Mouse (Mus musculus) lung, embryonic 15.5 days (tissue): Measurements from ENCODE around the gene Heatr9. TPM values are rescaled to one million over a fixed set of nuclear protein-coding genes. Genes with fewer than 3 reads are reported as not detected.
A peak's percentile ranks its signal among the peaks of the same experiment; 100 is the strongest.

Experiments
- ATAC-seq: fragments of 200-750 bp; cut with Nextera tagmentation; 2 replicates; pipeline ENCODE4 v1.8.0; 2017; ENCODE audit warnings: moderate number of reproducible peaks, borderline replicate concordance; ENCODE audit not compliant: low FRiP score, low TSS enrichment; ENCODE audit errors: extremely low read depth
- H3K27ac ChIP-seq: fragments of 300-500 bp; sonication (generic); 2 replicates; pipeline ENCODE4 v1.5.1; 2015; ENCODE audit warnings: moderate library complexity, mild to moderate bottlenecking, inconsistent platforms
- H3K27me3 ChIP-seq: fragments of 300-500 bp; sonication (generic); 2 replicates; pipeline ENCODE4 v1.6.1; 2015; ENCODE audit warnings: inconsistent platforms
- H3K36me3 ChIP-seq: fragments of 300-500 bp; sonication (generic); 2 replicates; pipeline ENCODE4 v1.6.1; 2015; ENCODE audit warnings: inconsistent platforms
- H3K4me1 ChIP-seq: fragments of 300-500 bp; sonication (generic); 2 replicates; pipeline ENCODE4 v1.6.1; 2015; ENCODE audit warnings: inconsistent platforms
- H3K4me2 ChIP-seq: fragments of 300-500 bp; sonication (generic); 2 replicates; pipeline ENCODE4 v1.6.1; 2015; ENCODE audit warnings: inconsistent platforms, mild to moderate bottlenecking, moderate library complexity
- H3K4me3 ChIP-seq: fragments of 300-500 bp; sonication (generic); 2 replicates; pipeline ENCODE4 v1.5.1; 2015; ENCODE audit warnings: mild to moderate bottlenecking, inconsistent platforms
- H3K9ac ChIP-seq: fragments of 300-500 bp; sonication (generic); 2 replicates; pipeline ENCODE4 v1.6.1; 2015; ENCODE audit warnings: inconsistent platforms
- H3K9me3 ChIP-seq: fragments of 300-500 bp; sonication (generic); 2 replicates; pipeline ENCODE4 v1.6.1; 2016; ENCODE audit warnings: inconsistent platforms
- WGBS: fragments of 180-500 bp; shearing (Covaris S2); methylation state at CpG from one replicate; pipeline ENCODE4 v1.1.7; 2015; 5-methylcytosine and 5-hydroxymethylcytosine counted together
- polyA plus RNA-seq: library from polyadenylated mRNA; unstranded; fragments of >200 nt; fragmentation: Nextera tagmentation; extraction: Ambion mirVana; gene quantifications from 2 replicates; pipeline ENCODE4 v1.2.1, GENCODE M21; 2015

Heatr9 gene
- polyA plus RNA-seq, 1 experiment from 2014 or later: not detected

GRCm38 (mm10) chr11:83529024-83529423 lies 7.0 kb upstream of the Heatr9 start:
- no peak overlapping the region for H3K4me3 ChIP-seq
- H3K4me1 ChIP-seq: 0 out of 2 replicates have a peak, but pooled peaks cover under 1% of the 10 kb centered on the region
- WGBS: 74% methylated on average over 12 of the region's 12 CpGs
- no peaks in the 10 kb centered on the region for H3K9me3 ChIP-seq
- ATAC-seq: no peak
- no peaks in the 10 kb centered on the region for H3K36me3 ChIP-seq
- H3K27me3 ChIP-seq: no peaks in the 10 kb centered on the region
- no peak overlapping the region for H3K4me2 ChIP-seq
- H3K27ac ChIP-seq: no peak overlapping the region
- no peak overlapping the region for H3K9ac ChIP-seq

GRCm38 (mm10) chr11:83518371-83518770 lies 3.6 kb downstream of the Heatr9 start:
- no peaks in the 10 kb centered on the region for H3K4me1 ChIP-seq
- 71% methylated on average over 6 of the region's 6 CpGs for WGBS

GRCm38 (mm10) chr11:83517153-83517552 lies 4.8 kb downstream of the Heatr9 start:
- H3K4me1 ChIP-seq: no peaks in the 10 kb centered on the region
- no peaks in the 10 kb centered on the region for H3K9me3 ChIP-seq
- ATAC-seq: no peak
- H3K27ac ChIP-seq: no peak overlapping the region
- no peaks in the 10 kb centered on the region for H3K27me3 ChIP-seq
- no peak overlapping the region for H3K4me2 ChIP-seq
- no peaks in the 10 kb centered on the region for H3K36me3 ChIP-seq
- no peak overlapping the region for H3K4me3 ChIP-seq
- no peak overlapping the region for H3K9ac ChIP-seq

More at GRCm38 (mm10) chr11:83518371-83518770, 3.6 kb downstream of the Heatr9 start:
- Histone ChIP-seq H3K4me3 (no peak overlapping the region), H3K4me2 (no peak overlapping the region), H3K9ac (no peak overlapping the region), H3K27me3 (no peaks in the 10 kb centered on the region), H3K9me3 (no peaks in the 10 kb centered on the region), H3K36me3 (no peaks in the 10 kb centered on the region), H3K27ac (no peak overlapping the region)
- ATAC-seq: no peak

GRCm38 (mm10) chr11:83509521-83509920 lies 12.5 kb downstream of the Heatr9 start:
- Histone ChIP-seq H3K27ac (no peak overlapping the region), H3K27me3 (no peaks in the 10 kb centered on the region), H3K4me3 (no peak overlapping the region), H3K36me3 (peaks cover 31% of the 10 kb centered on the region), H3K9ac (no peak overlapping the region), H3K4me2 (no peak overlapping the region), H3K4me1 (no peaks in the 10 kb centered on the region), H3K9me3 (no peaks in the 10 kb centered on the region)
- no peak for ATAC-seq

- 93% methylated on average over 5 of the region's 5 CpGs for WGBS
Measured at GRCm38 (mm10) chr11:83504308-83504707, 17.7 kb downstream of the Heatr9 start.

GRCm38 (mm10) chr11:83495571-83495970 lies 26.4 kb downstream of the Heatr9 start:
- Histone ChIP-seq H3K27me3 (no peaks in the 10 kb centered on the region), H3K36me3 (peaks cover 26% of the 10 kb centered on the region), H3K9ac (no peak overlapping the region), H3K4me3 (no peak overlapping the region), H3K4me2 (no peak overlapping the region), H3K9me3 (no peaks in the 10 kb centered on the region), H3K4me1 (no peaks in the 10 kb centered on the region), H3K27ac (no peak overlapping the region)
- ATAC-seq: no peak
- 94% methylated on average over 2 of the region's 2 CpGs for WGBS

More at GRCm38 (mm10) chr11:83504308-83504707, 17.7 kb downstream of the Heatr9 start:
- no peak overlapping the region for H3K9ac ChIP-seq
- no peaks in the 10 kb centered on the region for H3K27me3 ChIP-seq
- ATAC-seq: no peak
- H3K4me1 ChIP-seq: no peaks in the 10 kb centered on the region
- no peak overlapping the region for H3K4me2 ChIP-seq
- H3K4me3 ChIP-seq: no peak overlapping the region
- peaks cover 64% of the 10 kb centered on the region for H3K36me3 ChIP-seq
- no peaks in the 10 kb centered on the region for H3K9me3 ChIP-seq
- H3K27ac ChIP-seq: no peak overlapping the region

GRCm38 (mm10) chr11:83491488-83491887 lies 30.5 kb downstream of the Heatr9 start:
- Histone ChIP-seq H3K27ac (no peak overlapping the region), H3K4me2 (no peak overlapping the region), H3K4me3 (no peak overlapping the region), H3K9me3 (no peaks in the 10 kb centered on the region), H3K36me3 (peaks cover 37% of the 10 kb centered on the region), H3K4me1 (no peaks in the 10 kb centered on the region), H3K27me3 (no peaks in the 10 kb centered on the region), H3K9ac (no peak overlapping the region)
- ATAC-seq: no peak
- WGBS: 77% methylated on average over 4 of the region's 4 CpGs

GRCm38 (mm10) chr11:83473235-83474016 lies 48.5 kb downstream of the Heatr9 start:
- peak overlapping the region; percentile 90 for H3K27ac ChIP-seq
- H3K9me3 ChIP-seq: no peaks in the 10 kb centered on the region
- H3K9ac ChIP-seq: peak overlapping the region; percentile 88
- WGBS: under 1% methylated on average over 52 of the region's 52 CpGs
- ATAC-seq: peak; percentile 87
- H3K36me3 ChIP-seq: peaks cover 15% of the 10 kb centered on the region; the same call in 1 of the 2 replicates
- H3K4me3 ChIP-seq: peak overlapping the region; percentile 87
- H3K27me3 ChIP-seq: 0 out of 2 replicates have a peak, but pooled peaks cover 2% of the 10 kb centered on the region
- peaks cover 15% of the 10 kb centered on the region for H3K4me1 ChIP-seq
- H3K4me2 ChIP-seq: peak overlapping the region; percentile 66

- WGBS: under 1% methylated on average over 66 of the region's 66 CpGs
- peak; percentile 99 for ATAC-seq
Measured at GRCm38 (mm10) chr11:83472324-83473234, 49.4 kb downstream of the Heatr9 start, which contains the start of gene Taf15. Gene Taf15 (plus strand): TSS chr11:83473086.

GRCm38 (mm10) chr11:83471766-83472165 lies 50.2 kb downstream of the Heatr9 start:
- Histone ChIP-seq H3K4me3 (peak overlapping the region; percentile 87; the same call in 1 of the 2 replicates), H3K27ac (no peak overlapping the region), H3K36me3 (peaks cover 7% of the 10 kb centered on the region; the same call in 1 of the 2 replicates), H3K9me3 (no peaks in the 10 kb centered on the region), H3K9ac (no peak overlapping the region), H3K27me3 (0 out of 2 replicates have a peak, but pooled peaks cover 2% of the 10 kb centered on the region), H3K4me1 (peaks cover 24% of the 10 kb centered on the region), H3K4me2 (peak overlapping the region; percentile 62)
- 56% methylated on average over 2 of the region's 2 CpGs for WGBS
- no peak for ATAC-seq

More at GRCm38 (mm10) chr11:83472324-83473234, 49.4 kb downstream of the Heatr9 start, which contains the start of gene Taf15:
- Histone ChIP-seq H3K4me1 (peaks cover 15% of the 10 kb centered on the region), H3K36me3 (peaks cover 11% of the 10 kb centered on the region; the same call in 1 of the 2 replicates), H3K9me3 (no peaks in the 10 kb centered on the region), H3K9ac (peak within 1 kb of the TSS; percentile 88), H3K27me3 (0 out of 2 replicates have a peak, but pooled peaks cover 2% of the 10 kb centered on the region), H3K27ac (peak within 1 kb of the TSS; percentile 93), H3K4me2 (peak within 1 kb of the TSS; percentile 66), H3K4me3 (peak within 1 kb of the TSS; percentile 87)

- no peaks in the 10 kb centered on the region for H3K36me3 ChIP-seq
- H3K27me3 ChIP-seq: peaks cover 14% of the 10 kb centered on the region; the same call in 1 of the 2 replicates
- H3K4me2 ChIP-seq: no peak overlapping the region
- no peak overlapping the region for H3K27ac ChIP-seq
- H3K4me3 ChIP-seq: no peak overlapping the region
- H3K4me1 ChIP-seq: peaks cover 18% of the 10 kb centered on the region
- no peak for ATAC-seq
- WGBS: 90% methylated on average over 3 of the region's 3 CpGs
- no peak overlapping the region for H3K9ac ChIP-seq
- no peaks in the 10 kb centered on the region for H3K9me3 ChIP-seq
Measured at GRCm38 (mm10) chr11:83468765-83469164, 53.2 kb downstream of the Heatr9 start.
